Mouse (Mus musculus) liver, embryonic 14.5 days (tissue): ENCODE results near the gene Hpdl.

Experiments used
- CTCF ChIP-seq: IDR thresholded peaks from 2 replicates; pipeline ENCODE4 v1.5.1; 2016; ENCODE audit warnings: antibody characterized with exemption, low read depth, control low read depth
- EP300 ChIP-seq: IDR thresholded peaks from 2 replicates; pipeline ENCODE4 v1.6.1; 2016; ENCODE audit warnings: antibody characterized with exemption, low read depth

DNA sequence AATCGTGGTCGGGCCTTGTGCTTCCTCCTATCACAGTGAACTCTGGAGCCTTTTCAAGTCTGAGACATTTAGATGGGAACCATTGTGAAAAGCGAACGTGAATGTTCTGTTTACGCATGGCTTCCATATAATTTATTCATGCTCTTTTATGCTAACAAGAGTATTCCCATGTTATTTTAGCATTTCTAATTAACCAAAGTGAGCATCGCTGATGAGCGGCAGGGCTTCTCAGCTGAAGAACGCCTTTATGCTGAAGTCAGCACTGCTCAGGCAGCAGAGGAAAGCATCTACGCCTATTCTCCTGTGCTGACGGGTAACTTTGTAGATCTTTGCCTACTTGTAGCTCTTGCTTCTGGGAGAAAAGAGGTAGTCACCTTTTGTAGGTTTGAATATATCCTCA is 35.7 kb upstream of the Hpdl start:
- TF ChIP-seq CTCF (no peak), EP300 (no peak)
